Mouse (Mus musculus) leukemia stem cell, adult 10-12 weeks (primary cell): ENCODE data around the gene Trpv6. TPM values are rescaled to one million over a fixed set of nuclear protein-coding genes. Genes with fewer than 3 reads are reported as not detected.

ENCODE experiments used
- polyA plus RNA-seq: library from polyadenylated mRNA; stranded (reverse); fragments of >175 nt; gene quantifications from 2 replicates; pipeline ENCODE4 v1.2.3, GENCODE M21; 2012; ENCODE audit warnings: low replicate concordance

Trpv6 gene
- polyA plus RNA-seq: not detected in 2 replicates

GRCm38 (mm10) chr6:41636178-41636577 lies at the start of gene Trpv6:
TSS of gene Trpv6 (minus strand) at chr6:41636405.

GRCm38 (mm10) chr6:41684131-41684530 lies 47.9 kb upstream of the Trpv6 start, which contains the start of gene Llcfc1:
TSS of gene Llcfc1 (plus strand) at chr6:41684431.

GRCm38 (mm10) chr6:41680669-41681068 lies 44.5 kb upstream of the Trpv6 start, which contains the start of gene Trpv5:
TSS of gene Trpv5 (minus strand) at chr6:41680769.

GRCm38 (mm10) chr6:41605061-41605793 lies 31.0 kb downstream of the Trpv6 start, which contains the start of gene Ephb6:
TSS of gene Ephb6 (plus strand) at chr6:41605482.

Other genes starting within 250 kb of the Trpv6 start
- gene Gm5771, start 244.0 kb downstream of the Trpv6 start, polyA plus RNA-seq: not detected in 2 replicates
- not detected in 2 replicates for gene Gm10334, start 190.3 kb downstream of the Trpv6 start, polyA plus RNA-seq
- gene Prss1, start 177.5 kb downstream of the Trpv6 start, polyA plus RNA-seq: not detected in 2 replicates
- not detected in 2 replicates for gene Prss2, start 114.6 kb downstream of the Trpv6 start, polyA plus RNA-seq
- 1.2 and 8.3 TPM in 2 replicates for gene Ephb6, start 30.9 kb downstream of the Trpv6 start, polyA plus RNA-seq
- 0.05 TPM in 1 of 2 replicates, not detected in the other for gene Trpv5, start 44.4 kb upstream of the Trpv6 start, polyA plus RNA-seq
- not detected in 2 replicates for gene Llcfc1, start 48.0 kb upstream of the Trpv6 start, polyA plus RNA-seq
- gene Kel, start 67.9 kb upstream of the Trpv6 start, polyA plus RNA-seq: 19.2 and 25.4 TPM in 2 replicates
- gene Olfr459, start 138.8 kb upstream of the Trpv6 start, polyA plus RNA-seq: not detected in 2 replicates
- not detected in 2 replicates for gene Pip, start 211.1 kb upstream of the Trpv6 start, polyA plus RNA-seq
- not detected in 2 replicates for gene Sval2, start 216.6 kb upstream of the Trpv6 start, polyA plus RNA-seq